Mouse (Mus musculus): ENCODE measurements at regions not wholly inside any gene's neighbourhood (a gene's known extent, or its start where the extent isn't known, plus 50 kb on each side); places are given as distances from the start of the nearest gene placed in this dataset.

DNA sequence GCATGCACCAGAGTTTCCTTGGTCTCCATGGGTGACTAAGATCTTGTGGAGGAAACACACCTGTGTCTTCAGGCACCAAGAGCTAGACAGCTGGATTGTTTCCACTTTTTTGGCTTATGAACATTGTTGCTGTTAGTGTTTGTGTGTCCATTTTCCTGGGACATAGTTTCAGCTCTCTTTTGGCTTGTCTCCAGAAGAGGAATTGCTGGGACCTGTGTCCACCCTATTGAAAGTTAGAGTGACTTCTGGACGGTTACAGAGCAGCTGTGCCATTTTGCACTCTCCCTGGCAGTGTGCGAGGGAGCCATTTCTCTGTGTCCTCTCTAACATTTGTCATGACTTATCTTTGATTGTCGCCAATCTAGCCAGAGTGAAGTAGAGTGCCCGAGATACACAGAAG is 51.5 kb upstream of the Irx3 start:
- no peak overlapping the region for H3K9ac ChIP-seq (replicated peaks; ENCODE audit: low read depth, low read length)
- 52% methylated on average over 4 of the region's 4 CpGs for WGBS
- H3K27me3 ChIP-seq (ENCODE audit: control insufficient read depth, insufficient read depth, low read length): no peaks in the 10 kb centered on the region
- H3K9me3 ChIP-seq (ENCODE audit: control insufficient read depth, low read depth, low read length): no peaks in the 10 kb centered on the region
- H3K4me1 ChIP-seq (ENCODE audit: control insufficient read depth, insufficient read depth, low read length): no peaks in the 10 kb centered on the region
- no peaks in the 10 kb centered on the region for H3K36me3 ChIP-seq (ENCODE audit: control insufficient read depth, insufficient read depth, low read length)
- H3K4me3 ChIP-seq (ENCODE audit: low read depth, low read length): no peak overlapping the region
- no peak overlapping the region for H3K4me2 ChIP-seq (replicated peaks; ENCODE audit: low read depth, low read length)
- ATAC-seq (ENCODE audit: insufficient number of reproducible peaks, insufficient read depth, low FRiP score, low read depth): no peak
- no peak overlapping the region for H3K27ac ChIP-seq (ENCODE audit: low read length)
